Mouse (Mus musculus) spleen, adult 12 weeks (tissue): ENCODE data around the gene Vps33a.
"Not testable (repeated sequence)": the region's sequence is repeated elsewhere in the genome, so short reads cannot be mapped to it uniquely, and the experiment has no call there.

Source experiments
- DNase-seq: peaks from one replicate; pipeline ENCODE4 v3.0.0; 2022; ENCODE audit warnings: low spot score

The Vps33a gene

DNA sequence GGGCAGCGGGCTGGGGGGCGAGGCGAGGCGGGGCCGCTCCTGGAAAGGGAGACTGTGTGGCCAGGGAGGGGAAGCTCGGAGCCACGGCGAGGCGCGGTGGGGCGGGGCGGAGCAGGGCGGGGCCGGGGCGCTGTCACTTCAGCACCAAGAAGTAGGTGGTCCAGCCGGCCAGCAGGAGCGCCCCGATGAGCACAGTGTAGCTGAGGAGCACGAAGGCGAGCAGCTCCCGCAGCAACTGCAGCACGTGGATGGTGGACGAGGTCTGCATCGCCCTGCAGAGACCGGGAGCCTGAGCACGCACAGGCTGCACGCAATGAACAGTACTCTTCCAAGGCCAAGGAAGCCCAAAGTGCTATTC is 48.5 kb downstream of the Vps33a start:
- DNase-seq = no peak

DNA sequence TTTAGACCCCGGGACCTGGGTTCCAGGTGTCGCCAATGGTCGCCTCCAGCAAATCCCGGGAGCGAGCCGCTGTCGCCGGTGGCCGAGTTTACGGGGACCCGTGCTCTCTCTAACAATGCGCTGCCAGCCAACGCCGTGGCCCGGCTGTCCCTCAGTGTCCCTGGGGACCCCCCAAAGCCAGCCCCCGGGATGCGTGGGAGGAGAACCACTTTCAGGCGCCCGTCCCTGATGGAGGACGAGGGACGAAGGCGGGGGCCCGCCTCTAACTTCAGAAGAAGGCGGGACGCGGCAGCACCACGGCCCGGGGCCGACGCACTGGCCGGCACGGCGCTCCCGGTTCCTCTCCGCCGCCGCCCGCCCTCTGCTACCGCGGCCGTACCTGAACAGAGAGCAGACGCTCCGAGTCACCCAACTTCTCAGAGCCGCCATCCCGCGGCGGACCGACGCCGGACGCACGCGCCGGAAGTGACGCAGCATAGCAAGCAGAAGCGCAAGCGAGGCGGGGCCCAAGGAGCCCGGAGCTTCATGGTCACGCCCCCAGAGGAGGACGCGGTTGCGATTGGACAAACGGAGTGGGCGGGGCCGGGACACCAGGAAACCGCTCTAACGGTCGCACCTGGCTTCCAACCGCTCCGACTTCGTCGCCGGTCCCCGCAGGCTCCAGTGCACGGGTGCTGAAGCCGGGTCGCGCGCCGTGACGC is 49.0 kb downstream of the Vps33a start, which contains the start of gene Diablo:
Gene Diablo, minus strand, starts transcription at position 485 of the 701 bp plus-strand sequence.
- peak; percentile 99 for DNase-seq

DNA sequence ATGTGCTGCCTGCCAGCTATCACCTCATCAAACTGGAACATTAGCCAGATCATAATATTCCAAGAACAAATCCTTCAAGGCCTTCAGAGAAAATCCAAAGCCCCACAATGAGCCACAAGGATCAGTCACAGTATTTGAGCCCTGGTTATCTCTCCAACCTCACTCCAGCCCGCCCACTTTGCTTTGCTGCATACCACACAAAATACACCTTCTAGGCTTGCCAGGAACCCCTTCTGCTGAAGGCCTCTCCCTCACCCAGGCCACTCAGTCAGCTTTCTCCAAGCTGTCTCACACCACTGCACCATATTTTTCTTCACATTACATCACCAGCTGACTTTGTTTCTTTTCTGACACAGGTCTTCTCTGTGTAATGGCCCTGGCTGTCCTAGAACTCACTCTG is 50.7 kb downstream of the Vps33a start:
- no peak for DNase-seq

DNA sequence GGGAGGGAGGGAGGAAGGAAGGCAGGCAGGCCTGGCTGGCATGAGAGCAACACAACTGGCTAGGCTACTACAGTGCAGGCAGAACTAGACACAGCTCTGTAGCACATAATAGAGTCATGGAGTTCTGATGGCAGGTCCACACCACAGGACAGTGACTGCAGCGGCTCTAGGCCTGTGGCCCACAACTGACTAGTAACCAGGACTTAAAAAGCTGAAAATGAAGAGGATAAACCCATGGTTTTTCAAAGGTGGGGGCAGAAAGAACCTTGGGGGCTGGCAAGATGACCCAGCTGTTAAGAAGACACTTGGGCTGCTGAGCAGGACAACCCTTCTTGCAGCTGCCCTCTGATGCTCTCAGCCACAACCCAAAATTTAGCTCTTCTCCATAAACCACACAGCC is 51.2 kb downstream of the Vps33a start:
- no peak for DNase-seq

DNA sequence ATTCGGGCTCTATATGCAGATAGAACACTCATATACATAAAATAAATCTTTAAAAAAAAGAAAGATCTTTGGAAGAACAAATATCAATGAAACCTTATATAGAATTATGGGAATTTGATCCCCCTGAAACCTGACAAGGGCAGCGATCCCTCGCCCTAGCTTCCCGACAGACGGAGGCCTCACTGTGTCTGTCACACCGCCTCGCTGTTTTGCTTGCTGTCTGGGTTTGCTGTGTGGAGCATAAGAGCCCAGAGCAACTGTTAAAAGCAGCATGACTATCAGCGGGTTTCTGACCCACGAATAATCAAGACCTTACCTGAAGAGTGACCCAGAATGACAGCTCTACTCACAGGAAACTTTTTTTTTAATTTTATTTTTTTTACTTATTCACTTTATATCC is 52.2 kb downstream of the Vps33a start:
- no peak for DNase-seq

DNA sequence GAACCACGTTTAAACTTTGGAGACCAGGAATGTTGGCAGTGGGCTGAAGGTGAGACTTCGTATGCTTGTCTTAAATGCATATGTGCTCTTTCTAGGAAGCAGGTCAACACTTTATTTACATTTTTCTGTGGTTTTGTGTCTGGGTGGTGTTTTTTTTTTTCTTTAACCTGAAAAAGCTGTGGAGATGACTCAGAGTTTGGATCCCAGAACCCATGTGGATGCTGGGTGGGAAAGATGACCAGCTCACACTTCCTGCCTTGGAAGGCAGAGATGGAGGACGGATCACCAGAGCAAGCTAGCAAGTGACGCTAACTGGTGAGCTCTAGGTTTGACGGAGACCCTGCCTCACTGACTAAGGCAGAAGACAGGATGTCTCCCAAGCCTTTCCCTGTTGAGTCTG is 58.0 kb downstream of the Vps33a start:
- no peak for DNase-seq

DNA sequence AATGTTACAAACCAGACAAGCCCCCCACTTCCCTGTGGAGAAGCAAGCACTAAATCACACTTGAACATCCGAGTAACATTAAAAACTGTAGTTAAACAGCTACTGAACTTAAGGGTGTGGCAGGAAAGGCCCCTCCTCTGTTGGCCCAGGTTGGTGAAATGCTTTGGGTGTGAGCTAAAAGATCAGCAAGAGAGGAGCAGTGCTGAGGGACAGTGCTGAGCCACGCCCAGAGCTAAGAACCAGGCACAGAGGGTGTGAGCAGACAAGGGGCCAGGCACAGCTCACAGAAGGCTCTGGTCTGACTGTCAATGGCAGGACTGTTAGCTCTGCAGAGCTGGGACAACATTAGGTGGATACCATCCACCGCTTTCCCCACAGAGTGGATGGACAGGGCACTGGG is 60.7 kb downstream of the Vps33a start:
- DNase-seq = no peak

DNA sequence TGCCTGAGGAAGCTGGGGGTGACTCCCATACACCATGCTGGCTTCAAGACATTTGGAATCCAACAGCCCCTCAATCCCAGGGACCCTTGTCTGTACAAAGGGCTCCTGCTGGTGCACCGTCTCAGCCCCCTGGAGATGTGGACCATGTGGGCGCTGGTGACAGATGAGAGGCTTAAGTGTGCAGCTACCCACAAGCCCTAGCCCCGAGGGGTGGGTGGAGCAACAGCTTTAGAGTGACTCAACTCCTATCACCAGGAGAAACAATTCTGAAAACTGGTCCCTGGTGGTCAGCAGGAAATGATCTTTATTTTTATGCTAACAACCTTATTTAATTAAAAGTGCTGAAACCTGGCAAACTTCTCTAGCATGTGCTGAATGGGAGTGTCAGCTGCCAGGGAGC is 61.4 kb downstream of the Vps33a start:
- not testable (repeated sequence) for DNase-seq

DNA sequence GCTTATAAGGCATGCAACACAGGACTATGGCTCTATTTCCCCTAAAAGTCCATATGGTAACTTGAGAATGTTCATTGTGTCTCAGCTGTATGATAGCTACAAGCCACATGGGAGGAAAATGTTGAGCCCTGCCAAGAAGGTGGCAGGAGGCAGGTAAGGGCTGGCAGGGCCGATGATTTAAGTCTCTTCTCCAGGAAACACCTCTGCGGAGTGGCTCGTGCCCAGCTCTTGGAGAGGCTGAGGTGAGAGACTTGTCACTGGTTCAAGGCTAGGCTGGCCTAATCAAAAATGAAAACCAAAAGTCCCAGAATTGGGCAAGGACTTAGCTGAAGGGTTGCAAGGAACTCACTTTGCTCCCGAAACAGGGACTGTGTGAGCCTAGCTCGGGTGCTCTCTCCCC is 62.7 kb downstream of the Vps33a start, which contains the start of gene B3gnt4:
Gene B3gnt4, plus strand, starts transcription at position 301 of the 400 bp plus-strand sequence.
- DNase-seq = no peak

DNA sequence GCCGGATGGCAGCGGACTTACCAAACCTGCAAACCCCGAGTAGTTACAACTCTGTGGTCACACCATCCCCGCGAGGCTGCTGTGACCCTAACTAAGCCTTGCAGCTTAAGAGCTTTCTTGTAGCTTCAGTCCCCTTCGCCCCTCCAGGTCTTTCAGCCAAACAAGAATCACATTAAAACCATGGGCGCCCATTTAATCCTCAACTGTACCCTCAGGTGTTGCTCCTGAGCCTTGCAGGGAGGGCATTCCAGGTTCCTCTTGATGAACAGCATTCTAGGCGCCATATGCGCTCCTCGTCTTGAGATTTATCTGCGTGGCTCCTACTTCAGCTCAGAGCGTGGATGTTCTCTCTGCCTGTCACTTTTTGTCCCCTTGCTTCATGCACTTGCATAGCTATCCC is 63.9 kb downstream of the Vps33a start:
- DNase-seq = no peak

DNA sequence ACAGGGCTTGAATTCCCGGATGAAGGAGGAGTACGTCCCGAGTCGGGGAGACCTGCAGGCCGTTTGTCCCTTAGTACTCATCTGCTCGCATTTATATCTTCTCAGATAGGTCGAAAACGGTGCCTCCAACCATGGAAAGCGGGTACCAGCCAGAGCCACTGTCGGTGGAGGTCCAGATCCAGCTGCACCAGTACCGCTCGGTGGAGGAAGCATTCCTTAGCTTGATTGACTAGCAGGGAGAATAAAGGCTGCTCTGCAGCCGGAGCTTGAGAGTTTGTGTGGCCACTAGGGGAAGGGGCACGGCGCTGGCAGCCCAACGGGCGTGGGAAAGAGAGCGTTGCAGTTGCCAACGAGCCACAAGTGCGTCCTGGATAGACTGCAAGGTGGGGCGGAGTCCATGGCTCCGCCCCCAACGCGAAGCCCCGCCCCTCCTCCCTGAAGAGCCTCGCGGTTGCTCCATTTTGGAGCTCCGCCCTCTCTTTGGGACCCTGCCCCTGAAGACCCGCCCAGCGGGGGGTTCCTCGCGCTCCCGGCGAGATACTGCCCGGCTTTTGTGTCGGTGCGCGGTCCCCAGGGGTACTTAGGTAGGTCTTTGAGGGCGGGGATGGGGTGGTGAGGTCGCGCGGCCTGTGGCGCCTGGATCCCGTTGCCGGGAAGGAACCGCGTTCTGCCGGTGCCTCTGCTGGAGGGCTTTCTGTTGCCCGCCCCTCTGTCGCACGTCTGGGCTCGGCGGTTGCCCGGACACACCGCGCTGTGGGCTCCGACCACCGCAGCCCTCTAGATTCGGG is 64.7 kb downstream of the Vps33a start:
- peak; percentile 56 for DNase-seq

DNA sequence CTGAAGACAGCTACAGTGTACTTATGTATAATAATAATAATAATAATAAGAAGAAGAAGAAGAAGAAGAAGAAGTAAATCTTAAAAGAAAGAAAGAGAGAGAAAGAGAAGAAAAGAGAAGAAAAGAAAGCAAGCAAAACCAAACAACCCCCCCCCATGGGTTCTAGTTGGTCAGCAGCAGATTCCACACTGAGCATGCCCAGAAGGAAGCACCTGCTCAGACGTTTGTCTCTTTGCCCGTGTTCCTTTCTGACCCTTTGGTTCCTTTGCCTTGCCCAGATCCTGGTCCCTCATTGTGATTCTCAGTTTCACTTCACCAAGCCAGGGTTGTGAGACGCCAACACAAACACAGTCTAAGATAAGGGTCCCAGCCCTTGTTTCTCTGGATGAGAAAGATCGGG is 70.9 kb downstream of the Vps33a start:
- DNase-seq = no peak

DNA sequence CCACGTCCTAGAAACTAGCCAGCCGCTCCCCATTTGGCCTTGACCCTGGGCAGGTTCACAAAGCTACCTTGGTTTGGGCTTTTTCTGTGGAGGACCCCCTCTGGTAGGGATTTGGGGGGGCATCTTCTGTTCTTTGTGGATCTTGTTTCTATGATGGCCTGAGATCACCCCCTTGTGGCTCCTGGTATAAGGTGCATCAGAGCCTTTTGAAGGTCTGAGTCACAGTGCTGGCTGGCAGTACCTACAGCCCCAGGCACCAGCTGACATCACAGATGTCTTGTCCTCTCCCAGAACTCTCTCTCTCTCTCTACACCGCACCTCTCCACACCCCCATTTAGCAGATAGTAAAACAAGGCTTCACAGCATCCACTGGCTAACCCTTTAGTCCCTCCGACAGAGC is 73.1 kb downstream of the Vps33a start:
- no peak for DNase-seq

DNA sequence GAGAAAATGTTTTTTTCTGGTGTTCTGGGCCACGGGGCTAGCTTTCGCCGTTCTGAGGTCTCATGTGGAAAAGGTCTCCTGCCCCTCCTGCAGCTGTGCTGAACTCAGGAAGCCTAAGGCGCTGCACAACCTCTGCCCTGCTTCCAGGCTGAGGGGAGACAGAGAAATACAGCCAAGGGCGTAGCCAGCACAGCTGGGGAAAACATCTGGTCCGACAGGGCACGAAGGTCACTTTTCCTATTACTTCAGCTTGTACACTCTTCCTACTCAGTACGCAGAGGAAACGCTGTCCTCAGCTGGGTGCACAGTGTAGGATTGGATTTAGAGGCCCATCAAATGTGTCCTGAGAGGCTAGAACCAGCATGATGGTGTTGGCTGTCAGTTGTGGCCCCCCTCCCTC is 82.9 kb downstream of the Vps33a start:
- no peak for DNase-seq

DNA sequence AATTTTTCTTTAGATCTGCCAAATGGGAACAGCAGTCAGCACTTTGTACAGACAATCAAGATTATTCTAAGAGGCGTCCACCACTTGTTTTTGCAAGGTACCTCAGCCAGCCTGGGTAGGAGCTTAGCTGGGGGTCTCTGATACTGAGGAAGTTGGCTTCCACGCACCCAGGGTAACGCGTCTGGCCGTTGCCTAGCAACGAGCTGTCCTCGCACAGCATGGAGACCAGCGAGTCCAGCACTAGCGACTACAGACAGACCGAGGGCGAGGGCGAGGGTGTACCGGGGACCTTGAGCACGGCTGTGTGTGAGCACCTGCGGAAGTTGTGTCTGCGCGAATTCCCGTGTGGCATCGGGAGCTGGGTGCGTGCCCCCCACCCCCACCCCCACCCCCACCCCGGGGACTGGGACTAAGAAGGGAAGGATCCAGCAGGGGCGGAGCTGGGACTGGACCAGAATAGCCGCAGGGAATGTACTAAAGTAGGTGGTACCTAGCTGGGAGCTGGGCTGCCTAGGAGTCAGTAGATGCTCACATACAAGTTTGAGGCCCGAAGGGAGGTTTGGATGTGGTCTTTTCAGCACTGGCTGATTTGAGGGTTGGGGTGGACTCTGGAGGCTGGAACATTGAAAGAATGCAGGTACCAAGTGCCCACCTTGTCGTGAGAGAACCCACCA is 83.6 kb downstream of the Vps33a start, which contains the start of the genes Lrrc43 and Il31:
Gene Lrrc43, plus strand, starts transcription at position 194 of the 674 bp plus-strand sequence.
Gene Il31, minus strand, starts transcription at position 378 of the 674 bp plus-strand sequence.
- DNase-seq = no peak

DNA sequence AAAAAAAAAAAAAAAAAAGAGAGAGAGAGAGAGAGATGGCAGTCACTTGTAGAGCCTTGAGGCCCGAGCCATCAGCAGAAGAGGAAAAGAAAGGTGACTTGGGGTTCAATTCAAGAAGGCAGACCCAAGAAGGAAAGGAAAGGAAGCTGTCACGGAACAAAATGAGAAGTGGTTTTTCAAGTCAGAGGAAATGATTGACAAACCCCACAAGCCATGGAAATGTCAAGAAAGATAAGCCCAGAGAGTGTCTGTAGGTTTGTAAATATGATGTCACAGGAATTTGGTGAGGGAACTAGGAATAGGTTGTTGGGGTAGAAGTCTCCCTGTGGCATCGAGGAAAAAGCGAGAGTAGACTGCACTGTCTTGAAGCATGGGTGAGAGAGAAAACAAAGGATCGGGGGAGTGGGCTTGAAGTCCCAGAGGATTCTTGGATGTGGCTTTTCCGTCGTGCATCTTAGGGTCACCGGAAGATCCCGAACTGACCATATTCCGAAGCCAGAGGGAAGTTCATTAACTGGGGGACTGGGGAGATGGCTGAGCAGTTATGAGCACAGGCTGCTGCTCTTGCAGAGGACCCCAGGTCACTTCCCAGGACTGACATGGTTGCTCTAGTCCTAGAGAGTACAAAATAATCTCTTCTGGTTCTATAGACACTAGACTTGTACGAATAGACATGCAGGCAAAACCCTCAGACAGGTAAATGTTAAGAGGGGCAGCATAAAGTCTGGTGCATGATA is 85.0 kb downstream of the Vps33a start:
- DNase-seq = no peak
